Mouse (Mus musculus): ENCODE measurements around the gene Tnnt3. TPM values are rescaled to one million over a fixed set of nuclear protein-coding genes. Genes with fewer than 3 reads are reported as not detected.

Gene Tnnt3
- total and polyA plus RNA-seq, 2 experiments from 2014 or later: 1.5 to 3.1 TPM

GRCm38 (mm10) chr7:142482256-142482609, 16.4 kb upstream of the Tnnt3 start:
- 26% methylated on average over 6 of the region's 6 CpGs for WGBS

GRCm38 (mm10) chr7:142483136-142483535, 15.5 kb upstream of the Tnnt3 start:
- no peak for TF ChIP-seq CTCF (IDR thresholded peaks at IDR 0.05)
- WGBS: 45% methylated on average over 11 of the region's 11 CpGs
- Histone ChIP-seq H3K4me2 (ENCODE audit: low read depth, low read length, poor library complexity, severe bottlenecking) (no peak overlapping the region), H3K27me3 (ENCODE audit: insufficient read depth, low read length) (no peaks in the 10 kb centered on the region), H3K36me3 (ENCODE audit: insufficient read depth, low read length) (no peaks in the 10 kb centered on the region), H3K9me3 (ENCODE audit: low read length) (no peaks in the 10 kb centered on the region), H3K9ac (replicated peaks; ENCODE audit: low read length, poor library complexity, severe bottlenecking) (no peak overlapping the region), H3K4me3 (ENCODE audit: low read depth, low read length) (no peak overlapping the region), H3K4me1 (ENCODE audit: insufficient read depth, low read length) (peaks cover 13% of the 10 kb centered on the region), H3K27ac (ENCODE audit: low read depth, low read length) (no peak overlapping the region)
- ATAC-seq (ENCODE audit: low FRiP score) (no peak), DNase-seq (ENCODE audit: low spot score) (no peak)

More at GRCm38 (mm10) chr7:142482256-142482609, 16.4 kb upstream of the Tnnt3 start:
- Histone ChIP-seq H3K9ac (replicated peaks; ENCODE audit: low read length, poor library complexity, severe bottlenecking) (peak overlapping the region; percentile 60; the same call in 1 of the 2 replicates), H3K9me3 (ENCODE audit: low read length) (no peaks in the 10 kb centered on the region), H3K4me1 (ENCODE audit: insufficient read depth, low read length) (peaks cover 6% of the 10 kb centered on the region), H3K4me2 (ENCODE audit: low read depth, low read length, poor library complexity, severe bottlenecking) (no peak overlapping the region), H3K36me3 (ENCODE audit: insufficient read depth, low read length) (no peaks in the 10 kb centered on the region), H3K4me3 (ENCODE audit: low read depth, low read length) (no peak overlapping the region), H3K27ac (ENCODE audit: low read depth, low read length) (no peak overlapping the region), H3K27me3 (ENCODE audit: insufficient read depth, low read length) (no peaks in the 10 kb centered on the region)
- no peak for TF ChIP-seq CTCF (IDR thresholded peaks at IDR 0.05)
- ATAC-seq (ENCODE audit: low FRiP score) (peak; percentile 44; the same call in 1 of the 2 replicates), DNase-seq (ENCODE audit: low spot score) (peak; percentile 47)

DNA sequence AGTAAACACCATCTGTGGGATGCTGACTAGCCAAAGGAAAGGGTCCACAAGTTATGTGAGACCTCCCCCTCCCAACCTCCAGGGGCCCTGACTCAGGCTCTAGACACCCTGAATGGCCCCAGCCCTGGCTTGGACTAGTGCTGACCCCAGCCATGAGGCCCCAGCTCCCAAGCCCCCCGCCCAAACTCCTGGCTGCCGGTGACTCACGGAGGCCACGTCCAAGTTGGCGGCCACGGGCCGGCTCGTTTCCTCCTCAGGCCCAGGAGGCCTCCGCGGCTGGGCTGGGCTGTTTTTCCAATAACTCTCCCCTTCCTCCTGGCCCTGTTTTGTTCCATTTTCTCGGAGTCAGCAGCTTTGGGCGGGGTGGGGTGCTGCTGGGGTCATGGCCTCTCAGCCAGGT, 13.9 kb upstream of the Tnnt3 start:
- no peak overlapping the region for H3K4me2 ChIP-seq (ENCODE audit: low read depth, low read length, poor library complexity, severe bottlenecking)
- H3K9ac ChIP-seq (replicated peaks; ENCODE audit: low read length, poor library complexity, severe bottlenecking): no peak overlapping the region
- TF ChIP-seq CTCF (IDR thresholded peaks at IDR 0.05): no peak
- no peak overlapping the region for H3K4me3 ChIP-seq (ENCODE audit: low read depth, low read length)
- H3K27ac ChIP-seq (ENCODE audit: low read depth, low read length): no peak overlapping the region
- no peak for ATAC-seq (ENCODE audit: low FRiP score)
- peaks cover 13% of the 10 kb centered on the region for H3K4me1 ChIP-seq (ENCODE audit: insufficient read depth, low read length)
- DNase-seq (ENCODE audit: low spot score): no peak
- H3K27me3 ChIP-seq (ENCODE audit: insufficient read depth, low read length): no peaks in the 10 kb centered on the region
- H3K36me3 ChIP-seq (ENCODE audit: insufficient read depth, low read length): no peaks in the 10 kb centered on the region
- WGBS: 90% methylated on average over 12 of the region's 12 CpGs
- no peaks in the 10 kb centered on the region for H3K9me3 ChIP-seq (ENCODE audit: low read length)

DNA sequence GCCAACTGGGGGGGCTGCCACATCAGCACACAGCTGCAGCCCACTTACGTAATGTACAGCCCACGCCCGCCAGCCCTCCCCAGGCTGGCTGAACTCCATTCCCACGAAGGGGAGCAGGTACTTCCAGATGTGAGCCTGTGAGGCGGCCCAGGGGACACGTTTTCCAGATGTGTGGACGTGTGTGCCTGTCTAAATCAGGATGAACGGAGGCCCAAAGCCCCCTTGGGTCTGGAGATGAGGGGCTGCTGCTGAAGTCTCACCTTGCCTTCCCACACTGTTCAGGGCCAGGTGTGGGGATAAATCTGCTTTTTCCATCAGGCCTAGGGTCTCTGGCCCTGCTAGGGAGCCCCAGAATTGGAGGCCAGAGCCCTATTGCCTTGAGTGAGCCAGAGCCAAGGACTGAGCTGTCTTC, 11.9 kb upstream of the Tnnt3 start:
- Histone ChIP-seq H3K36me3 (ENCODE audit: insufficient read depth, low read length) (no peaks in the 10 kb centered on the region), H3K4me1 (ENCODE audit: insufficient read depth, low read length) (peaks cover 7% of the 10 kb centered on the region), H3K4me2 (ENCODE audit: low read depth, low read length, poor library complexity, severe bottlenecking) (no peak overlapping the region), H3K9me3 (ENCODE audit: low read length) (no peaks in the 10 kb centered on the region), H3K4me3 (ENCODE audit: low read depth, low read length) (no peak overlapping the region), H3K27me3 (ENCODE audit: insufficient read depth, low read length) (no peaks in the 10 kb centered on the region), H3K9ac (replicated peaks; ENCODE audit: low read length, poor library complexity, severe bottlenecking) (no peak overlapping the region), H3K27ac (ENCODE audit: low read depth, low read length) (no peak overlapping the region)
- WGBS: 76% methylated on average over 8 of the region's 8 CpGs
- TF ChIP-seq CTCF (IDR thresholded peaks at IDR 0.05): no peak
- DNase-seq (ENCODE audit: low spot score) (no peak), ATAC-seq (ENCODE audit: low FRiP score) (no peak)

DNA sequence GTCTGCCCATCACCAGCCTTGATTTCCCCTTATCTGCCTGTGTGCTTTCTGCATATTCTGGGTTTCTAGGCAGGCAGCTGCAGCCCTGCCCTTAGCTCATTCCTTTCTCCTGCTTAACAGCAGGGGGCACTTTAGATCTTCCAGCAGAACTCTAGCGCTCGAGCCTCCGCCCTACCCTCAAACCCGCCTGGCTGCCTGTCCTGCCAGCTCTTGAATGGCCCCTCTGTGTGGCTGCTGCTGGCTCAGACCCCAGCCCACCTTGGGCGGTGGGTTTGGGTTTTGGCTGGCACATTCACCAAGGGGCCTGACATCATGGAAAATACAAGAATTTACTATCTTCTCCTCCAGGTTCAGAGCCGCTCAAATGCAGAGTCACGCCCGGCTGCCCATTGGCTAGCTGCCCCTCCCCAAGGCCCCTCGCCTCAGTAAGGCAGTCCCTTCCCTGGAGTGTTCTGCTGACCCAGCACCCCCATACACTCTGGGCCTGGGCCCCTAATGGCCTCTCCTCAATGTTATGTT, 11.2 kb upstream of the Tnnt3 start:
- 14% methylated on average over 9 of the region's 9 CpGs for WGBS
- Histone ChIP-seq H3K27me3 (ENCODE audit: insufficient read depth, low read length) (no peaks in the 10 kb centered on the region), H3K4me2 (ENCODE audit: low read depth, low read length, poor library complexity, severe bottlenecking) (no peak overlapping the region), H3K9ac (replicated peaks; ENCODE audit: low read length, poor library complexity, severe bottlenecking) (no peak overlapping the region), H3K4me3 (ENCODE audit: low read depth, low read length) (no peak overlapping the region), H3K27ac (ENCODE audit: low read depth, low read length) (no peak overlapping the region), H3K36me3 (ENCODE audit: insufficient read depth, low read length) (no peaks in the 10 kb centered on the region), H3K4me1 (ENCODE audit: insufficient read depth, low read length) (peaks cover 7% of the 10 kb centered on the region), H3K9me3 (ENCODE audit: low read length) (no peaks in the 10 kb centered on the region)
- peak; percentile 79 for DNase-seq (ENCODE audit: low spot score)
- TF ChIP-seq CTCF (IDR thresholded peaks at IDR 0.05): peak; percentile 75
- peak; percentile 69; the same call in 1 of the 2 replicates for ATAC-seq (ENCODE audit: low FRiP score)

DNA sequence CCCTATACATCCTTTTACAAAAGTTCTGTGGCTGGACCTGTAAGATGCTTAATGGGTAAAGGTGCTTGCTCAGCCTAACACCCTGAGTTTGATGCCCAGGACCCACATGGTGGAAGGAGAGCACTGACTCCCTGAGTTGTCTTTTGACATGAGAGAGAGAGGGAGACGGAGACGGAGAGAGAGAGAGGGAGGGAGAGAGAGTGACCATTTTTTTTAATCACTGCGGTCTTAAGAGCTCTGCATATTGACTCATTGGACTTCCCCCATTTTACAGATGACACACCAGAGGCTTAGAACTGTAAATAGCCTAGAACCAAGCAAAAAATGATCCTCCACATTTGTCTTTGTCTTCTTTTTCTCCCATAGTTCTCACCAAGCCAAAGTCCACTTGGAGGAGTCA, 10.6 kb upstream of the Tnnt3 start:
- no peak overlapping the region for H3K4me2 ChIP-seq (ENCODE audit: low read depth, low read length, poor library complexity, severe bottlenecking)
- no peak for DNase-seq (ENCODE audit: low spot score)
- TF ChIP-seq CTCF (IDR thresholded peaks at IDR 0.05): no peak
- WGBS: 79% methylated on average over 3 of the region's 3 CpGs
- no peak overlapping the region for H3K9ac ChIP-seq (replicated peaks; ENCODE audit: low read length, poor library complexity, severe bottlenecking)
- ATAC-seq (ENCODE audit: low FRiP score): no peak
- H3K36me3 ChIP-seq (ENCODE audit: insufficient read depth, low read length): no peaks in the 10 kb centered on the region
- H3K9me3 ChIP-seq (ENCODE audit: low read length): no peaks in the 10 kb centered on the region
- H3K4me1 ChIP-seq (ENCODE audit: insufficient read depth, low read length): peaks cover 7% of the 10 kb centered on the region
- H3K27ac ChIP-seq (ENCODE audit: low read depth, low read length): no peak overlapping the region
- no peaks in the 10 kb centered on the region for H3K27me3 ChIP-seq (ENCODE audit: insufficient read depth, low read length)
- H3K4me3 ChIP-seq (ENCODE audit: low read depth, low read length): no peak overlapping the region

Measured in midbrain, postnatal 0 days (tissue).